Mouse (Mus musculus) liver, embryonic 11.5 days (tissue): ENCODE results near the gene Rarb. TPM values are rescaled to one million over a fixed set of nuclear protein-coding genes. Genes with fewer than 3 reads are reported as not detected.
A peak's percentile ranks its signal among the peaks of the same experiment; 100 is the strongest.

Source experiments
- ATAC-seq: fragments of 200-750 bp; cut with Nextera tagmentation; replicated peaks from 2 replicates; pipeline ENCODE4 v1.8.0; 2017; ENCODE audit warnings: moderate number of reproducible peaks, mild to moderate bottlenecking, moderate TSS enrichment, moderate library complexity; ENCODE audit not compliant: low FRiP score
- DNase-seq: peaks from one replicate; pipeline ENCODE4 v3.0.0-alpha.2; 2017; ENCODE audit warnings: low spot score
- H3K27ac ChIP-seq: fragments of 300-500 bp; sonication (generic); 2 replicates; pipeline ENCODE4 v1.5.1; 2014; ENCODE audit warnings: mild to moderate bottlenecking, low read depth, low read length, control low read depth
- H3K27me3 ChIP-seq: fragments of 300-500 bp; sonication (generic); replicated peaks from 2 replicates; pipeline ENCODE4 v1.6.1; 2014; ENCODE audit warnings: low read length, mixed read lengths; ENCODE audit not compliant: control insufficient read depth, insufficient read depth
- H3K36me3 ChIP-seq: fragments of 300-500 bp; sonication (generic); 2 replicates; pipeline ENCODE4 v1.6.1; 2014; ENCODE audit warnings: mild to moderate bottlenecking, low read length, moderate library complexity, mixed read lengths; ENCODE audit not compliant: control insufficient read depth, insufficient read depth
- H3K4me1 ChIP-seq: fragments of 300-500 bp; sonication (generic); replicated peaks from 2 replicates; pipeline ENCODE4 v1.6.1; 2014; ENCODE audit warnings: low read length, mixed read lengths; ENCODE audit not compliant: control insufficient read depth, insufficient read depth
- H3K4me2 ChIP-seq: fragments of 300-500 bp; sonication (generic); 2 replicates; pipeline ENCODE4 v1.6.1; 2014; ENCODE audit warnings: mild to moderate bottlenecking, control low read depth, moderate library complexity
- H3K4me3 ChIP-seq: fragments of 300-500 bp; sonication (generic); 2 replicates; pipeline ENCODE4 v1.5.1; 2014; ENCODE audit warnings: low read depth, low read length, control low read depth
- H3K9ac ChIP-seq: fragments of 300-500 bp; sonication (generic); 2 replicates; pipeline ENCODE4 v1.6.1; 2014; ENCODE audit warnings: low read depth, low read length, control low read depth
- H3K9me3 ChIP-seq: fragments of 300-500 bp; sonication (generic); 2 replicates; pipeline ENCODE4 v1.6.1; 2016; ENCODE audit warnings: low read length, inconsistent platforms, mixed read lengths; ENCODE audit not compliant: control insufficient read depth
- WGBS: fragments of 180-500 bp; shearing (Covaris S2); extraction: QIAGEN DNeasy Blood & Tissue Kit; methylation state at CpG from one replicate; pipeline ENCODE4 v1.1.7; 2014; 5-methylcytosine and 5-hydroxymethylcytosine counted together
- polyA plus RNA-seq: library from polyadenylated mRNA; unstranded; fragments of >200 nt; fragmentation: Nextera tagmentation; extraction: Ambion mirVana; gene quantifications from 2 replicates; pipeline ENCODE4 v1.2.1, GENCODE M21; 2014

Rarb gene
- polyA plus RNA-seq, 1 experiment from 2014 or later, result 15.2 TPM

DNA sequence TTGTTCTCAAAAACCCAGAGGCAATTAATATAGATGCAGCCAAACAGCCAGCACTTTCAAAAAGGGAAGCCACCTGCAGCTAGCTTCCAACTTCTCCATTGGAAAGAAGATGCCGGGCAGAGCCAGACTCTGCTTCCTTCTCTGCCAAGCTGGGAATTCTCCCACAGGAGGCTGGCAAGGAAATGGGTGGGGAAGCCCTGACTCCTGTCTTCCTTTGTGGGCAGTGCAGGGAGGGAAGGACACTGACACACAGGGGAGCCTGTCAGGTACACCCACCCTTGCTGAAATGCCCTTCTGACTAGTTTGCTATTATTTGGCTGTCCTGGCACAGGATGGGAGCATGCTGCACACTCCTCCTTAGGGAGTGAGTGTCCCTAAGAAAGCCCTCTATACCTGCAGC lies 241.9 kb downstream of the Rarb start:
- Histone ChIP-seq H3K4me1 (no peaks in the 10 kb centered on the region), H3K27ac (no peak overlapping the region), H3K9me3 (no peaks in the 10 kb centered on the region), H3K4me3 (no peak overlapping the region), H3K27me3 (peaks cover 28% of the 10 kb centered on the region), H3K9ac (no peak overlapping the region), H3K4me2 (no peak overlapping the region), H3K36me3 (no peaks in the 10 kb centered on the region)
- ATAC-seq (no peak), DNase-seq (no peak)
- WGBS, result 33% methylated on average over 1 of the region's 1 CpGs

DNA sequence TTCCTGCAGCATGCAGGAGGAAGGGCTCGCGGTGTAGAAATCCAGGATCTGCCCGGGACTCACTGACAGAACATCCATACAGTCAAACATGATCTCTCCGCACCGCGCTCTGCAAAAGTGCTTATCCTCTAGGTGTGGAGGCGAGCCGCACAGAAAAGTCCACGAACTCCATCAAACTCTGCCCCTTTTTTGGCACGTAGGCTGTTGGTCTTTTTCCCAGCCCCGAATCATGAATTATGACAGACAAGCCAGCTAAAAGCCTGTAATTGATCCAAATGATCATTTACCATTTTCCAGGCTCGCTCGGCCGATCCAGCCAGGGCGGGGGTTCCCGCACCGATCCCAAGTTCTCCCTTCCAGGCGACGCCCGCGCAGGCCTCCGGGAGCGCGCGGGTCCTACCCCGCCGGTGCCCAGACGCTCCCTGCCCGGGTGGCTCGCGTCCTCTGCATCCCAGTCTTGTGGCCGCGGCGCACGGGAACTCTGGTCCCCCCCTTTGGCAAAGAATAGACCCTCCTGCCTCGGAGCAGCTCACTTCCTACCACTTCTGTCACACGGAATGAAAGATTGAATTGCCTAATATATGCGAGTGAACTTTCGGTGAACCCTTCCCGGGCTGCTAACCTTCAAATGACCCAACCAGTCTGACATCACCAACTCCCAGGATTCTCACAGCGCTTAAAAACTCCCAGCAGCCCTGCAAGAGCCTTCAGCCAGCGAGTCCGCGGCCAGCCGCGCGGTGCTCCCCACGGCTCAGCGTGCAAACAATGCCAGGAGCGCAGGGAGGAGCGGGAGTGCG lies 243.8 kb downstream of the Rarb start:
- peak overlapping the region; percentile 57 for H3K4me3 ChIP-seq
- H3K27me3 ChIP-seq, result peaks cover 28% of the 10 kb centered on the region
- peak overlapping the region; percentile 64 for H3K4me2 ChIP-seq
- no peaks in the 10 kb centered on the region for H3K4me1 ChIP-seq
- H3K27ac ChIP-seq, result peak overlapping the region; percentile 77
- H3K36me3 ChIP-seq, result no peaks in the 10 kb centered on the region
- 1% methylated on average over 52 of the region's 52 CpGs for WGBS
- peak; percentile 78 for DNase-seq
- H3K9me3 ChIP-seq, result no peaks in the 10 kb centered on the region
- peak overlapping the region; percentile 43 for H3K9ac ChIP-seq
- ATAC-seq, result peak; percentile 75

DNA sequence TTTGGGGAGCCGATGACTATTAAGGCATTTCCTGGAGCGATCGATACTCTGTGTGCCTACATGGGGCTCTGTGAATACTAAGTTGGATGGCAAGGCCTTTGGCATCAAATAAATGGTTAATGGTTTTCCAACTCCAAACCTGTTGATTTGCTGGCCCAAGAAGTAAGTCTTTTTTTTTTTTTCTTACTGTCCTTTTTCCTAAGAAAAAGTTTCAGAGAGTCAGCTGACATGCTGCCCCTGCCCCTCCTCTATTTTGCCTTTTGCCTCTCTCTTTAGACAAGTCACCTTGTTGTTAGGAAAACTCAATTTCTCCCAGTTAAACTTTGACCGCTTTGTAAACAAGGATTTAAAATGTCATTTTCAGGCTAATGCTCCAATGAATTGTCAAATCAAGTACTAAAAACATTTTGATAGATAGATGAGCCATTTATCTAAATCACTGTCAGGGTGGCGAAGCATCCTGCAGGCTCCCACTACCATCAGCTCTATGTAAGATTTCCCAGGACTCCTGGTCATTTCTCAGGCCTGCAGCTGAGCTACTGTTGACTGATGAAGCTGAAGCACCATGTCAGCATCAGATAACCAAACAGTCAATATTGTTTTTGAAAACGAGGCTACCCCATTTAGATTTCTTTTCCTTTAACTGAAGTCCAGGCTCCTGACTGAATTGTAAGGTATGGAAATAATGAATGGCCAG lies 245.3 kb downstream of the Rarb start:
- H3K4me3 ChIP-seq, result peak overlapping the region; percentile 57
- H3K9me3 ChIP-seq, result no peaks in the 10 kb centered on the region
- H3K4me1 ChIP-seq, result peaks cover 3% of the 10 kb centered on the region; the same call in 1 of the 2 replicates
- 38% methylated on average over 6 of the region's 6 CpGs for WGBS
- DNase-seq (no peak), ATAC-seq (no peak)
- H3K27me3 ChIP-seq, result peaks cover 28% of the 10 kb centered on the region
- H3K36me3 ChIP-seq, result no peaks in the 10 kb centered on the region
- peak overlapping the region; percentile 20; the same call in 1 of the 2 replicates for H3K9ac ChIP-seq
- H3K27ac ChIP-seq, result no peak overlapping the region
- H3K4me2 ChIP-seq, result peak overlapping the region; percentile 64

DNA sequence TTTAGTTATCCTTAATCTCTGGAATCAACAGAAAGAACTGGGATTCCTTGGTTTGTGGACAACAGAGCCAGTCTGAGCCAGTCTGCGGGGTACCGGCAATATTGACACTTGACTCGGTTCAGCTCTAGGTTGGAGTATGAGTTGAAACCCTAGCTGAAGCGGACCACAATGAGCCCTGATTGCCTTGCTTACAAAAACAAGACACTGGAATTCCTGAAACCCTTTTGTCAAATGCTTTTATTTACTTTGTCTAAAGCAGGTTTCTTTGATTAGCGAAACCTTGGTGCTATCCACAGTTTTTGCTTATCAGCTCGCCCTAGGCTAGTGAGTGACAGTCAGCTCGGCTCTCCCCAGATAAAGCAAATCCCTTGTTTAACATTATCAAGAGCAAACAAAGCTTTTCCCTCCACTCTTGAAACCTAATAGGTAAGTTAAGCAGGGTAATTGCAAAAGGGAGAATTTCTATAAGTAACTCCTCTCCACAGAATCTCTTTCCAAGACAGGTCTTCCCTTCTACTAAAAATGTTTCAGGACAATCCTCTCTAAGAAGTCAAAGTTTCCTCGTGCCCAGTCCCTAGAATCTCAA lies 246.1 kb downstream of the Rarb start:
- Histone ChIP-seq H3K36me3 (no peaks in the 10 kb centered on the region), H3K4me2 (peak overlapping the region; percentile 64), H3K9ac (peak overlapping the region; percentile 49), H3K4me3 (peak overlapping the region; percentile 57), H3K4me1 (peaks cover 3% of the 10 kb centered on the region; the same call in 1 of the 2 replicates), H3K27ac (peak overlapping the region; percentile 35; the same call in 1 of the 2 replicates), H3K27me3 (peaks cover 28% of the 10 kb centered on the region), H3K9me3 (no peaks in the 10 kb centered on the region)
- DNase-seq (no peak), ATAC-seq (no peak)
- WGBS, result 16% methylated on average over 8 of the region's 8 CpGs

DNA sequence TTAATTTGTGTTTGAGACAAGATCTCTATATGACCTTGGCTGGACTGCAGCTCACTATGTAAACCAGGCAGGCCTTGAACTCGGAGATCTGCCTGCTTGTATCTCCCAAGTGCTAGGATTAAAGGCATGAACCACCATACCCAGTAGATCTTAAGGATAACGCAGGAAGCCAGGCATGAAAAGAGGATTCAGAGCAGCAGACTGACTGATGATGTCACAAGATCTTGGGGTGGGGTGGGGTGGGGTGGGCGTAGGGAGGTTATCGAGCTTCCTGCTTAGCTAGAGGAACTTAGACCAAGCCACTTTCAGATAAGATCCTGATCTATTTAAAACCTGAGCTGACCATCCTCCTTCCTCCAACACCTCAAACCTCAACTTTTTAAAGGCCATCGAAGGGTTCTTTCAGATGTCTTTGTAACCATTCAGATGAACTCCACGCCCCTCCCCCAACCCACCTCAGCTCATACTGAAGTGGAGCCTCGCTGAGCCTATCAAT lies 249.4 kb downstream of the Rarb start:
- ATAC-seq, result no peak
- Histone ChIP-seq H3K27me3 (peaks cover 7% of the 10 kb centered on the region), H3K9me3 (no peaks in the 10 kb centered on the region), H3K27ac (no peak overlapping the region), H3K4me2 (no peak overlapping the region), H3K9ac (no peak overlapping the region), H3K4me1 (peaks cover 3% of the 10 kb centered on the region; the same call in 1 of the 2 replicates), H3K4me3 (no peak overlapping the region), H3K36me3 (no peaks in the 10 kb centered on the region)
- DNase-seq, result no peak
- 18% methylated on average over 7 of the region's 7 CpGs for WGBS

DNA sequence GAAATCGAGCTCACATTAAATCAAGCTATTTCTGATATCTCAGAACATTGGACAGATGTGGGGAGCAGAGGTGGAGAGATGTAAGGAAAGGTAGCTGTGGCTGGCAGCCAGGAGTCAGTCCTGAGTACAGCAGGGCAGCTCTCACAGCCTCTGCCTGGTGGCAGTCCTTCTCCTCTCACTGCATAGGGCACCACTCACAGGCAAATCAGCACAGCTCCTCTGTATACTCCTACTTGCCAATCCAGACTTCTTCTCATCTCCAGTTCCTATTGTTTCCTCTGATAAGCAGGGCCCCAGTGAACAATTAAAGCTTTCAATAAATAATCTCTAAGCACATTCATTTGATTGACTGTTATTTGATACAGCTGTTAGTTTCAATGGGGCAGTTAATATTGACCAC lies 252.0 kb downstream of the Rarb start:
- H3K36me3 ChIP-seq, result no peaks in the 10 kb centered on the region
- peaks cover 15% of the 10 kb centered on the region; the same call in 1 of the 2 replicates for H3K4me1 ChIP-seq
- no peak overlapping the region for H3K4me2 ChIP-seq
- no peak for ATAC-seq
- no peak overlapping the region for H3K4me3 ChIP-seq
- DNase-seq, result no peak
- 71% methylated on average over 1 of the region's 1 CpGs for WGBS
- no peaks in the 10 kb centered on the region for H3K27me3 ChIP-seq
- no peak overlapping the region for H3K9ac ChIP-seq
- H3K9me3 ChIP-seq, result no peaks in the 10 kb centered on the region
- no peak overlapping the region for H3K27ac ChIP-seq

DNA sequence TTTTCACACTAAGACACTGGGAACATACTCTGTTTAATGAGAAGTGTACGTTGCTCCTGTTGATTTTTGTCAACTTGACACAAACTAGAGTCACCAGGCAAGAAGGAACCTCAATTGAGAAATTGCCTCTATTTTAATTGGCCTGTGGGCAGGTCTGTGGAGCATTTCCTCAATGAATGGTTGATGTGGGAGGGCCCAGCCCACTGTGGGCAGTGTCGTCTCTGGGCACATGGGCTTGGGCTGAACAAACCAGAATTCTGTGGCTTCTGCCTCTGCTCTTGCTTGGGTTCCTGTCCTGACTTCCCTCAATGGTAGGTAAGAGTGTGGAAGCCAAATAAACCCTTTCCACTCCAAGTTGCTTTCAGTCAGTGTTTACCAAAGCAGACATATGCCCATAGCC lies 255.0 kb downstream of the Rarb start:
- no peak for DNase-seq
- H3K9me3 ChIP-seq, result no peaks in the 10 kb centered on the region
- ATAC-seq, result no peak
- no peak overlapping the region for H3K4me3 ChIP-seq
- WGBS, result 58% methylated on average over 2 of the region's 2 CpGs
- H3K36me3 ChIP-seq, result no peaks in the 10 kb centered on the region
- no peak overlapping the region for H3K4me2 ChIP-seq
- H3K9ac ChIP-seq, result no peak overlapping the region
- no peaks in the 10 kb centered on the region for H3K27me3 ChIP-seq
- H3K27ac ChIP-seq, result no peak overlapping the region
- H3K4me1 ChIP-seq, result 0 out of 2 replicates have a peak, but pooled peaks cover 16% of the 10 kb centered on the region

DNA sequence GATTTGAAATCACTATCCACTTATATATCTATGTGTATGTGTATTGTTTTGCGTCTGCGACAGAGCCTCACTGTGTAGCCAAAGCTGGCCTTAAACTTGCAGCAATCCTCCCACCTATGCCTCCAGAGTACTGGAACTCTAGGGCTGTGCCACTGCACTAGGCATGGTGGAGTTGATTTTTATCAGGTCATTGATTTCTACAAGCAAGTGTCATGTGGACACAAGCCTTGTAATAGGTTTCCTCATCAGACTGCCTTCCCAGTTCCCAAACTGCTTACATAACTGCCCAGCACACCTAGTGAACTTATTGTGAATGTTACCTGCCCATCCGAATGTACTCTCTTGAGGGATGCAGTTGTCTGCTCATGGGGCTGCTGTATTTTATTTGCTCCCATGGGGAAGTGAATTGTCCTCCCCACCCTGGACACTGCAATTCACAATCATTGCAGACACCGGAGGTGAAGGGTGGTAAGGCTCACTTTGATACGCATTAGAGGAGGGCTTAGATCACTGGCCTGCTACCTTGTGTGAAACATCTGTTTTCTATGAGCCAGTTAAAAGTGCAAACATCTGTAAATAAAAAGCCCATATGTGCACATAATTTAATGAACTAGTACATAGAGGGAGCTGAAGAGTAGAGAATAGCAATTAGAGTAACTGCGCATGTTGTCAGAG lies 257.3 kb downstream of the Rarb start:
- no peak for DNase-seq
- H3K4me1 ChIP-seq, result 0 out of 2 replicates have a peak, but pooled peaks cover 16% of the 10 kb centered on the region
- no peak overlapping the region for H3K27ac ChIP-seq
- no peak for ATAC-seq
- 82% methylated on average over 6 of the region's 6 CpGs for WGBS
- H3K27me3 ChIP-seq, result no peaks in the 10 kb centered on the region
- H3K36me3 ChIP-seq, result no peaks in the 10 kb centered on the region
- H3K9me3 ChIP-seq, result no peaks in the 10 kb centered on the region
- no peak overlapping the region for H3K4me3 ChIP-seq
- no peak overlapping the region for H3K9ac ChIP-seq
- no peak overlapping the region for H3K4me2 ChIP-seq
